Mouse (Mus musculus) heart, postnatal 10 days (tissue): ENCODE measurements around the gene Kif4. TPM values are rescaled to one million over a fixed set of nuclear protein-coding genes. Genes with fewer than 3 reads are reported as not detected.

Source experiments
- DNase-seq, 2 experiments: peaks; one replicate each; pipeline ENCODE4 v3.0.0; 2021
- intact Hi-C: fragments of 180-260 bp; cut with DNase I; formaldehyde crosslinking; loops from one replicate; pipeline ENCODE4 v1.15.1; 2025
- total RNA-seq, 2 experiments: library from RNA; stranded (reverse); gene quantifications; 2 replicates each; pipeline ENCODE4 v1.2.3; 2021

Kif4 gene
- total RNA-seq: 1 to 10 TPM; 8.6 to 8.8 TPM

DNA sequence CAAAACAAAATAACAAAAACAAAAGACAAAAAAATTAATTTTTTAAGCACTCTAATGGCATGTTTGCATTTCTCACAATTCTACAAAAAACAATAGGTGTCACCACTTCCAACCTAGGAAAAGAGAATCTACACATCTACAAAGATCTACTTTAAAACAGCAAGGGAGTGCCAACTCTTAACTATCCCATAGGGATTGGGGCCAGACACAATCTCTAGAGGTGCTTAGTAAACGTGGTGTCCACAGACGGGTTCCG lies at the start of gene Kif4:
Kif4 (plus strand) TSS at position 192 of the 256 bp plus-strand sequence.
- intact Hi-C loops: loop anchor here (10.0 kb wide), 1 partner anchor 109 kb away; no protein-coding TSS in a partner anchor
- no peak for DNase-seq

GRCm38 (mm10) chrX:100594791-100595190 lies 30.7 kb upstream of the Kif4 start, which contains the start of gene P2ry4:
TSS of gene P2ry4 (minus strand) at chrX:100594869.
- DNase-seq: no peak
- intact Hi-C loops: no loop called here

DNA sequence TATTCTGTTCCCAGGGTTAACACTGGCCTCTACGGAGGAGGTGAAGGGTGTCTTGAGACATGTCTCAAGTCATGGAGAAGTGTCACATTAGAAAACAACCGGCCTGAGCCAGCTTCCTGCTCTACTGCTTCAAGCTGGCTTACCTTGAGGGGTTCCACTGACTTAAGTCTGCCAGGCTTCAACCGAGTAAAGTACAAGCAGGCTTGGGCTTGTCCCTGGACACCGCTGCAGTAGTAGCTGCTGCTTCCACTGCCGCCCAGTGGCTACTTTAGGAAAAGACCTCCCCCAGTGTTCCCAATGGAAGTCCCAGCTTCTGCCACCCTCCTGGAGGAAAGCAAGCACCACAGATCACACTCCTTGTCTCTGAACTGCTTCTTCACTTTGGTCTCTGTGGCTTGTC lies 28.1 kb upstream of the Kif4 start:
- intact Hi-C loops: no loop called here

DNA sequence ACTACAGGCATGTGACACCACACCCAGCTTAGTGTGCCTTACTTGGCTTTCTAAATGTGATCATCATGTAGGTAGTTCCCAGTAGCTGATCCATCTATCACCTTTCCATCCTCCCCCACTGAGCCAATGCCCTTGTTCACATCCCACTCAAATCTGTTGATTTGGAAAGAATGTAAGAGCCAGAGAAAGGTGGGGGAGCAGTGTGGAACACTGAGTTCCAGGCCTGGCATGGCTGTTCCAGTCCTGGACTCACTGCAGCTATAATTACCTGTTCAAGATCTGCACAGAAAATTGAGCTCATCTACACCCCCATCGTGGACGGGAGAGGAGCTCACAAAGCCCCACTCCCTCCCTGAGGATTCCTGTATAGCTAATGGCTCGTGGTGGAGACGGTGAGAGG lies 25.8 kb upstream of the Kif4 start:
- intact Hi-C loops: no loop called here
- no peak for DNase-seq

More for the DNA sequence above, 28.1 kb upstream of the Kif4 start:
- peak; percentile 43 to 50 for DNase-seq

GRCm38 (mm10) chrX:100605314-100605713 lies 20.2 kb upstream of the Kif4 start, which contains the start of gene Arr3:
TSS of gene Arr3 (plus strand) at chrX:100605497.
- DNase-seq: no peak
- intact Hi-C loops: no loop called here

DNA sequence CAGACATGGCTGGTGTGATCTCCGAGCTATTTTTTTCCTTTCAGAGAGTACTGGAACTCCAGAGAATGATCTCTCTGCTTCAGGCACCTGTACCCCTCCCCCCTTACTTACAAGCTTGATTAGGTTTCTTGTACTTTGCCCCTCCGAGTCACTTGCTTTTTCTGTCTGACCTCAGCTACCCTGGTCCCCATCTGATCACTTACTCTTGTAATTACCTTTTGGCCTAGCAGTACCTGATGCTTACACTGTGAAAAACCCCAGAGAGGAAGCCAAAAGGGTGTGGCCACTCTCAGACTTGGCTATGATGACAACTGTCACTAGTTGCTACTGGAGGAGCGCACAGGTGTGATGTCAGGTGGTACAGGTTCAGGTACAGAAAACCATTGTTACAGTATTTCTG lies 7.0 kb upstream of the Kif4 start:
- intact Hi-C loops: no loop called here
- no peak for DNase-seq

DNA sequence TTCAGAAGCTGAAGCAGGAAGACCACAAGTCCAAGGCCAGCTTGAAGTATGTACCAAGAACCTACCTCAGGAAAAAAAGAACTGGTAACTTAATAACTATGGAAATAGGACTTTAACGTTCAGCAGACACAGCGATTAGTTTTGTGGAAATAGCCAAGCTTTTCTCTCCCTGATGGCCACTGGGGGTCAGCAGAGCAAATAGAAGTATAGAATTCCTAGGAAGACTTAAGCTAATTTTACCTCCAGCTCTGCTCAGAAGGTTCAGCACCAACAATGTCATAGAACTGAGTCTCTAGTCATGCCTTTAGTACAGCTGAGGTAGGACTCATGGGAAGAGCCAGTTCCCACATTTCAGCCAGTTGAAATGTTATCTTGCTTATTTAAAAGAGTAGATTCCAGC lies 4.2 kb upstream of the Kif4 start:
- DNase-seq: peak; percentile 10 to 14
- intact Hi-C loops: loop anchor here (10.0 kb wide), 1 partner anchor 113 kb away; no protein-coding TSS in a partner anchor

DNA sequence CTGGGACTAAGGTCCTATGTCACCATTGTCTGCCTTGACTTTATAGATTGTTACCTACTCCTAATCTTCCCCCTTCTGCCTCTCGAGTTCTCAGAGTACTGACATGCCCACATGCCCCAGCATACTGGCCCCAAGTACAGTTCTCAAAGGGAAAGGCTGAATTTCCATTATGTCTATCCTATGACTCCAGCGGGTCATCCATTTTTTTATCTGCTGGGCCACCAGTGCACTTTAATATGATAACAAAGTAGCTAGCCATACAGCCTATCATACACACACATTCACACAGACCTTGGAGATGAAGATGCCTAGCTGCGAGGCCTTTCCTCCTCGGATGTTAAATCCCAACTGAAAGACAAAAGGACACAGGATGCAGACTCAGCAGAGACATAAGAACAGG lies 1.3 kb upstream of the Kif4 start:
- intact Hi-C loops: loop anchor here (10.0 kb wide), 1 partner anchor 111 kb away; no protein-coding TSS in a partner anchor

DNA sequence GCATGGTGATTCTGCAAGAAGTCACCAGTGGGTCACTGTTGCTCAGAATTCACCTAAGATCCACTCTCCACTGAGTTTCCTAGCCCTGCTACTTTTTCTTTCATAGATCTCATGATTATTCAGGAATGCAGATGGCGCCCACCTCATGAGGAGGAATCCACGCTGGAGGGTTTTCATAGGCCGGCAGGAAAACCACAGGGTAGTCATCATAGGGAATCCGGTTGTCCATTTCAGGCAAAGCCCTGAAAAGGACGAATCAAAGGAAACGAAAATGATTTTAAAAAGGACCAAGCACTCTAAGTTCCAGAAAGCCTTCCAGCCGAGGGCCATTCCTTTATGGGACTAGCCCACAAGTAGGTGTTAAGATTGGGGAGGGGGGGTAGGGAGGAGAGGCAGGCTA lies 391 bp upstream of the Kif4 start:
- intact Hi-C loops: loop anchor here (10.0 kb wide), 1 partner anchor 110 kb away; no protein-coding TSS in a partner anchor
- DNase-seq: no peak

More for the DNA sequence above, 1.3 kb upstream of the Kif4 start:
- DNase-seq: no peak

- intact Hi-C loops: loop anchor here (10.0 kb wide), 1 partner anchor 109 kb away; no protein-coding TSS in a partner anchor
- peak; percentile 91 to 92 for DNase-seq
Measured at GRCm38 (mm10) chrX:100625802-100626793, 561 bp downstream of the Kif4 start, which contains the start of gene Pdzd11. TSS of gene Pdzd11 (minus strand) at chrX:100626568.

- intact Hi-C loops: loop anchor here (10.0 kb wide), 1 partner anchor 106 kb away; no protein-coding TSS in a partner anchor
- no peak for DNase-seq
Measured at GRCm38 (mm10) chrX:100629076-100629475, 3.5 kb downstream of the Kif4 start.

- DNase-seq: no peak
- intact Hi-C loops: no loop called here
Measured at GRCm38 (mm10) chrX:100638477-100638876, 12.9 kb downstream of the Kif4 start.

DNA sequence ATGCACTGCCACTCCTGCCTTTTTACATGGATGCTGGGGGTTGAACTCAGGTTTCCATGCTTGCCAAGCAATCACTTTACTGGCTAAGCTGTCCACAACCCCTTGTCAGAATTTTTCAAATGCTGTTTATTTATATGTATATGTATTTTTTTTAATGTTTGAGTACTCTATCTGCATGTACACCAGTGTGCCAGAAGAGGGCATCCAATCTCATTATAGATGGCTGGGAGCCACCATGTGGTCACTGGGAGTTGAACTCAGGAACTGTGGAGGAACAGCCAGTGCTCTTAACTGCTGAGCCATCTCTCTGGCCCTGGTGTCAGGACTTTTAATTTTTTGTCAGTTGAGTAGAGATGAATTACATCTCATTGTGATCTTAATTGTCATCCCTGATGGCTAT lies 27.3 kb downstream of the Kif4 start:
- intact Hi-C loops: no loop called here
- no peak for DNase-seq

DNA sequence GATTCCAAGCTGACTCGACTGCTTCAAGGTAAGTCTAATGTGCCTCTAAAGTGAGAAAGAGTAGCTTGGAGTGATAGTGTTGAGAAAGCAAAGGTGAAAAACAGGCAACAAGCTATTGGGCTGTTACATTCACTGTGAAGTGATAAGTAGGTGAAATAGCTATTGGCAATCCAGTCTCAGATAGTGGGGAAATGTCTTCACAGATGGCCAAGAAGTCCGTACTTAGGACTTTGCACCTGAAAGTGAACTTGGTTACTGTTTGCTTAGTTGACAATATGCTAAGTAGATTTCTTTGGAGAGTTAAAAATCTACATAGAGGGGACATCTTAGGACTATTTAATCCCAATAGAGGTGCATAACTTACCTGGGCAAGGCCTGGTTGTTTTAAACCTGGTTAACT lies 39.3 kb downstream of the Kif4 start:
- intact Hi-C loops: no loop called here
- no peak for DNase-seq

DNA sequence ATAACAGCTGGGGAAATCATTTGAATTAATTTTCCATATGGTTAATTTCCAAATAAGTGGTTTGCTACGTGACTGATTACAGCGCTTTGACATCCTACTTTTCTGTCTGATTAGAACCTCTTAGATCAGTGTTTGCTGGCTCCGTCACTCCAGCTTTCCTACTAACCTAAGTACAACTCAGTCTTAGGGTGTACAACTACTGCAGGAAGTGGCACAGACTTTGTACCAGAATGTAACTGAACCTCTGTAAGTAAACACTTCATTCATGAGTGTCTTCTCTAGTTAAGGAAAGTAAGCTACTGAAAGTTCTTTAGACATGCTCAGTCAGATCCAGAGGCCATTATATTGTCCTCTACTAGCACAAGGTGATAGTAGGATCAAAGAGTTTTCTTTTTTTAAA lies 52.7 kb downstream of the Kif4 start:
- intact Hi-C loops: no loop called here
- DNase-seq: no peak

- no peak for DNase-seq
- intact Hi-C loops: no loop called here
Measured at GRCm38 (mm10) chrX:100686527-100686926, 61.0 kb downstream of the Kif4 start.

GRCm38 (mm10) chrX:100687360-100688032 lies 62.0 kb downstream of the Kif4 start:
- intact Hi-C loops: no loop called here
- peak in 1 of 2 experiments; percentile 4 for DNase-seq

- no peak for DNase-seq
- intact Hi-C loops: no loop called here
Measured at GRCm38 (mm10) chrX:100688033-100688370, 62.5 kb downstream of the Kif4 start.

DNA sequence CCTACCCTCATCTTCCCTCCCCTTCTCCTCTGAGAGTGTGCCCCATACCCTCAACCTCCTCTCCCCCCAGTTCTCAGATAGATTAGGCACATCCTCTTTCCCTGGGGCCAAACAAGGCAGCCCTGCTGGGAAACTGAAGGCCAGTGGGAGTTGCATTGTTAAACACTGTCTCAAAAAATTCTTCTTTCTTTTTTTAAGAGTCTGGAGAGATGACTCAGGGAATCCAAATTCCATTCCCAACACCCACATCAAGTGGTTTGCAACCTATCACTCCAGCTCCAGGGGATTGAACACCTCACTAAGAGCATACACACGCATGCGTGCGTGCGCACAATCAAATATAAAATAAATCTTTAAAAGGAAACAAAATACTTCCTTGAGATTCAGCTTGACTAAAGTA lies 71.2 kb downstream of the Kif4 start:
- DNase-seq: no peak
- intact Hi-C loops: no loop called here

DNA sequence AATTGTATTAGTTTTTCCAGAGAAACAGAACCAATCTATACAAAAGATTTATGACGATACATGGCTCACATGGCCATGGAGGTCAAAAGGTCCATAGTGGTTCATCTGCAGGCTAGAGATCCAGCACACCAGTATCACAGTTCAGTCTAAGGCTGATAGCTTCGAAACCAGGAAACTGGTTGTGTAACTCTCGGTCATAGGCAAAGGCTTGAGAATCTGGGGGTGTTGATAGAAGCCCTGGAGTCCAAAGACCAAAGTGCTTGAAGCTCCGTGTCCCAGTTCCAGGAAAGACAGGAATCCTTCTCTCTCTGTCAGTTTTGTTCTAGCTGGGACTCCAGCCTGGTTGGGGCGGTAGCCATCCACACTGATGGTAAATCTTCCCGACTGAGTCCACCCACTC lies 82.5 kb downstream of the Kif4 start:
- intact Hi-C loops: no loop called here
- no peak for DNase-seq

DNA sequence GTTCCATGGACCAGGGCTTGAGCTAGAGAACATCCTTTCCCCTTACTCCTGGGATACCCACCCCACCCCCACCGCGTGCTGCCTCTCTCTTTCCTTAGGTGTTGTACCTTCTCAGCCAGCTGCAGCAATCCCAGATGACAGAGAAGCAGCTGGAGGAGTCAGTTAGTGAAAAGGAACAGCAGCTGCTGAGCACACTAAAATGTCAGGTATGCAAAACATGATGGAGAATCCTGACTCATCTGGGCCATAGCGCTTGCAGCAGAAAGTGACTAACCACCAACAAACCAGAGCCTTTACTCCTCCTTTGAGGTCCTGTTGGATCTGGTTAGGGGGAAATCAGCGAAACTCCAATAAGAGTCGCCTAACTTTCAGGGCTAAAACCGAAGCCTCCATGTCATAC lies 90.6 kb downstream of the Kif4 start:
- no peak for DNase-seq
- intact Hi-C loops: no loop called here

GRCm38 (mm10) chrX:100728947-100729346 lies 103.4 kb downstream of the Kif4 start:
- intact Hi-C loops: no loop called here
- peak; percentile 52 to 58 for DNase-seq
